Mouse (Mus musculus): ENCODE measurements around the gene Plcl1.

- TF ChIP-seq CTCF (IDR thresholded peaks at IDR 0.05; ENCODE audit: borderline replicate concordance, extremely low read depth, insufficient read depth, insufficient read length) (no peak), POLR2A (IDR thresholded peaks at IDR 0.05; ENCODE audit: borderline replicate concordance, extremely low read depth, insufficient read depth, insufficient read length, poor library complexity, severe bottlenecking) (no peak)
Measured at GRCm38 (mm10) chr1:55412569-55412968, 6.8 kb downstream of the Plcl1 start.

Measured in brain, embryonic 14.5 days (tissue).